Mouse (Mus musculus): ENCODE data around the gene Tmprss4. TPM values are rescaled to one million over a fixed set of nuclear protein-coding genes. Genes with fewer than 3 reads are reported as not detected.

Gene Tmprss4
- polyA plus RNA-seq, 1 experiment: 0.52 TPM

GRCm38 (mm10) chr9:45205143-45205542 lies 1.3 kb upstream of the Tmprss4 start:
- no peaks in the 10 kb centered on the region for H3K4me1 ChIP-seq (ENCODE audit: control insufficient read depth, insufficient read depth, low read length)
- H3K27me3 ChIP-seq (ENCODE audit: control insufficient read depth, insufficient read depth, low read length, poor library complexity, severe bottlenecking): no peaks in the 10 kb centered on the region
- no peak overlapping the region for H3K4me3 ChIP-seq (ENCODE audit: low read depth, low read length)
- H3K36me3 ChIP-seq (ENCODE audit: control insufficient read depth, insufficient read depth, low read length, poor library complexity, severe bottlenecking): no peaks in the 10 kb centered on the region
- no peak overlapping the region for H3K9ac ChIP-seq (ENCODE audit: low read depth, poor library complexity, severe bottlenecking)
- H3K27ac ChIP-seq (ENCODE audit: insufficient read depth, low read length): no peak overlapping the region
- TF ChIP-seq CTCF (IDR thresholded peaks at IDR 0.05; ENCODE audit: low read depth, low read length): no peak
- no peak for TF ChIP-seq EP300 (IDR thresholded peaks at IDR 0.05; ENCODE audit: insufficient read depth, low read depth, low read length)
- no peak for TF ChIP-seq POLR2A (IDR thresholded peaks at IDR 0.05; ENCODE audit: insufficient read depth, low read length)
- H3K9me3 ChIP-seq (replicated peaks; ENCODE audit: control insufficient read depth, insufficient read depth, low read length, poor library complexity, severe bottlenecking): no peaks in the 10 kb centered on the region

GRCm38 (mm10) chr9:45202021-45202798 lies 1.7 kb downstream of the Tmprss4 start:
- Histone ChIP-seq H3K9ac (ENCODE audit: low read depth, poor library complexity, severe bottlenecking) (no peak overlapping the region), H3K27ac (ENCODE audit: insufficient read depth, low read length) (no peak overlapping the region), H3K36me3 (ENCODE audit: control insufficient read depth, insufficient read depth, low read length, poor library complexity, severe bottlenecking) (no peaks in the 10 kb centered on the region), H3K9me3 (replicated peaks; ENCODE audit: control insufficient read depth, insufficient read depth, low read length, poor library complexity, severe bottlenecking) (no peaks in the 10 kb centered on the region), H3K4me3 (ENCODE audit: low read depth, low read length) (no peak overlapping the region), H3K27me3 (ENCODE audit: control insufficient read depth, insufficient read depth, low read length, poor library complexity, severe bottlenecking) (no peaks in the 10 kb centered on the region), H3K4me1 (ENCODE audit: control insufficient read depth, insufficient read depth, low read length) (peaks cover 1% of the 10 kb centered on the region)
- TF ChIP-seq POLR2A (IDR thresholded peaks at IDR 0.05; ENCODE audit: insufficient read depth, low read length): no peak
- TF ChIP-seq EP300 (IDR thresholded peaks at IDR 0.05; ENCODE audit: insufficient read depth, low read depth, low read length): no peak
- TF ChIP-seq CTCF (IDR thresholded peaks at IDR 0.05; ENCODE audit: low read depth, low read length): no peak

- H3K9ac ChIP-seq (ENCODE audit: low read depth, poor library complexity, severe bottlenecking): no peak overlapping the region
- no peak overlapping the region for H3K27ac ChIP-seq (ENCODE audit: insufficient read depth, low read length)
- H3K4me3 ChIP-seq (ENCODE audit: low read depth, low read length): no peak overlapping the region
- peaks cover 3% of the 10 kb centered on the region for H3K4me1 ChIP-seq (ENCODE audit: control insufficient read depth, insufficient read depth, low read length)
- H3K9me3 ChIP-seq (replicated peaks; ENCODE audit: control insufficient read depth, insufficient read depth, low read length, poor library complexity, severe bottlenecking): no peaks in the 10 kb centered on the region
- TF ChIP-seq CTCF (IDR thresholded peaks at IDR 0.05; ENCODE audit: low read depth, low read length): no peak
- no peak for TF ChIP-seq POLR2A (IDR thresholded peaks at IDR 0.05; ENCODE audit: insufficient read depth, low read length)
- TF ChIP-seq EP300 (IDR thresholded peaks at IDR 0.05; ENCODE audit: insufficient read depth, low read depth, low read length): no peak
- no peaks in the 10 kb centered on the region for H3K36me3 ChIP-seq (ENCODE audit: control insufficient read depth, insufficient read depth, low read length, poor library complexity, severe bottlenecking)
- H3K27me3 ChIP-seq (ENCODE audit: control insufficient read depth, insufficient read depth, low read length, poor library complexity, severe bottlenecking): no peaks in the 10 kb centered on the region
These were observed 2.5 kb downstream of the Tmprss4 start for GRCm38 (mm10) chr9:45201319-45201947.

GRCm38 (mm10) chr9:45197549-45197948 lies 6.3 kb downstream of the Tmprss4 start:
- Histone ChIP-seq H3K9ac (ENCODE audit: low read depth, poor library complexity, severe bottlenecking) (no peak overlapping the region), H3K4me3 (ENCODE audit: low read depth, low read length) (no peak overlapping the region), H3K27ac (ENCODE audit: insufficient read depth, low read length) (no peak overlapping the region), H3K36me3 (ENCODE audit: control insufficient read depth, insufficient read depth, low read length, poor library complexity, severe bottlenecking) (no peaks in the 10 kb centered on the region), H3K9me3 (replicated peaks; ENCODE audit: control insufficient read depth, insufficient read depth, low read length, poor library complexity, severe bottlenecking) (no peaks in the 10 kb centered on the region; the same call in 1 of the 2 replicates), H3K27me3 (ENCODE audit: control insufficient read depth, insufficient read depth, low read length, poor library complexity, severe bottlenecking) (no peaks in the 10 kb centered on the region), H3K4me1 (ENCODE audit: control insufficient read depth, insufficient read depth, low read length) (peaks cover 3% of the 10 kb centered on the region)
- no peak for TF ChIP-seq CTCF (IDR thresholded peaks at IDR 0.05; ENCODE audit: low read depth, low read length)
- no peak for TF ChIP-seq POLR2A (IDR thresholded peaks at IDR 0.05; ENCODE audit: insufficient read depth, low read length)
- no peak for TF ChIP-seq EP300 (IDR thresholded peaks at IDR 0.05; ENCODE audit: insufficient read depth, low read depth, low read length)

- H3K36me3 ChIP-seq (ENCODE audit: control insufficient read depth, insufficient read depth, low read length, poor library complexity, severe bottlenecking): no peaks in the 10 kb centered on the region
- TF ChIP-seq CTCF (IDR thresholded peaks at IDR 0.05; ENCODE audit: low read depth, low read length) (no peak), EP300 (IDR thresholded peaks at IDR 0.05; ENCODE audit: insufficient read depth, low read depth, low read length) (no peak), POLR2A (IDR thresholded peaks at IDR 0.05; ENCODE audit: insufficient read depth, low read length) (no peak)
- no peaks in the 10 kb centered on the region; the same call in 1 of the 2 replicates for H3K9me3 ChIP-seq (replicated peaks; ENCODE audit: control insufficient read depth, insufficient read depth, low read length, poor library complexity, severe bottlenecking)
- H3K4me1 ChIP-seq (ENCODE audit: control insufficient read depth, insufficient read depth, low read length): peaks cover 3% of the 10 kb centered on the region
- H3K27ac ChIP-seq (ENCODE audit: insufficient read depth, low read length): no peak overlapping the region
- H3K4me3 ChIP-seq (ENCODE audit: low read depth, low read length): no peak overlapping the region
- H3K27me3 ChIP-seq (ENCODE audit: control insufficient read depth, insufficient read depth, low read length, poor library complexity, severe bottlenecking): no peaks in the 10 kb centered on the region
- no peak overlapping the region for H3K9ac ChIP-seq (ENCODE audit: low read depth, poor library complexity, severe bottlenecking)
These were observed 7.6 kb downstream of the Tmprss4 start for GRCm38 (mm10) chr9:45196125-45196830.

Data from ES-Bruce4 (cell line).